Mouse (Mus musculus) ES-E14 (cell line): ENCODE measurements around the gene Krtap28-13.

Experiments used
- HCFC1 ChIP-seq: IDR thresholded peaks from 2 replicates; pipeline ENCODE4 v1.6.1; 2012; ENCODE audit warnings: low read length, inconsistent platforms, borderline replicate concordance; ENCODE audit not compliant: insufficient read depth
- MAFK ChIP-seq: IDR thresholded peaks from 2 replicates; pipeline ENCODE4 v1.6.1; 2014; ENCODE audit warnings: mild to moderate bottlenecking, low read depth, low read length, inconsistent platforms; ENCODE audit not compliant: insufficient read depth
- ZC3H11A ChIP-seq: IDR thresholded peaks from 2 replicates; pipeline ENCODE4 v1.6.1; 2012; ENCODE audit warnings: low read depth, mild to moderate bottlenecking, inconsistent platforms, low read length, borderline replicate concordance
- ZNF384 ChIP-seq: IDR thresholded peaks from 2 replicates; pipeline ENCODE4 v1.6.1; 2012; ENCODE audit warnings: low read depth, low read length, inconsistent platforms

DNA sequence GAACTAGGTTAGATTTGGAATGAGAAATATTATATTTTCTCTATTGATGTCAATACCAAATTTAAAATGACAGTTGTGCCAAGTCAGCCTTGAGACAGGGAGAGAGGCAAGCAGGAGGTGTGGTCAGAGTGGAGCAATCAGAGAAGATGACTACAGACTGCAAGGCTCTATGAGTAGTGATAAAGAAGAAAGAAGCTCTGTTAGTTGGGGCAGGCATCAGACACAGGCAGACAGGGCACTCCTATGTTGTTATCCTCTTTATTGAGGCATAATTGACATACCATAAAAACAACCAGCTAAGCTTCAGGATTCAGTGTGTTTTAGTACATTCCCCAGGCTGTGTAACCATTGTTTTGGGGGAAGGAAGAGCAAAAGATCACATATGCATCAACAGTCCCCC is 50.3 kb downstream of the Krtap28-13 start:
- TF ChIP-seq ZC3H11A (no peak), MAFK (no peak), ZNF384 (no peak), HCFC1 (no peak)
